Mouse (Mus musculus): ENCODE data around the gene Setmar.
A peak's percentile ranks its signal among the peaks of the same experiment; 100 is the strongest.

Setmar gene

GRCm38 (mm10) chr6:108117881-108118280 is 53.0 kb downstream of the Setmar start:
- DNase-seq: no peak

GRCm38 (mm10) chr6:108125474-108125873 is 60.6 kb downstream of the Setmar start:
- no peak for DNase-seq

DNA sequence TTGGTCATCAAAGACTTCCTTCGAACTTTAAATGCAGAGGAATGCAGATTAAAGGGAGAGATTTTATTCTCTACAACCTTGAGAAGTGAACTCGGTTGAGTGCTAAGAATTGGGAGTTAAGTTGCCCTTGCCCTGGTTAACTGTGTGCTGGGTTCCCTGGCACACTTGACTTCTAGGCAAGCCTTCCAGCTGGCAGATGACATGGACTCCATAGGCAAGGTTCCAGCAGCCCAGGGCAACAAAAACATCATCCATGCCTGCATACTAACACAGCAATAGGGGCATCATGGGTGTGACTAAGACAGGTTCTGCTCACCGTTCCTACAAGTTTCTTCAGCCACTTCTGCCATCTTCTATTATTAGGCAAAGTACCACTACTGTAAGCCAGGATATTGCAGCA is 61.8 kb downstream of the Setmar start:
- peak; percentile 22 for DNase-seq

Data from cerebellum, adult 11-12 months (tissue).